Mouse (Mus musculus) ZHBTc4 (cell line): ENCODE measurements around the gene Hnrnpd.
A peak's percentile ranks its signal among the peaks of the same experiment; 100 is the strongest.

ENCODE experiments used
- DNase-seq: peaks from one replicate; pipeline ENCODE4 v3.0.0-alpha.2; 2011; ENCODE audit warnings: low read depth, low spot score

Hnrnpd gene

GRCm38 (mm10) chr5:99959960-99960359 lies 18.8 kb downstream of the Hnrnpd start:
- DNase-seq = peak; percentile 68

DNA sequence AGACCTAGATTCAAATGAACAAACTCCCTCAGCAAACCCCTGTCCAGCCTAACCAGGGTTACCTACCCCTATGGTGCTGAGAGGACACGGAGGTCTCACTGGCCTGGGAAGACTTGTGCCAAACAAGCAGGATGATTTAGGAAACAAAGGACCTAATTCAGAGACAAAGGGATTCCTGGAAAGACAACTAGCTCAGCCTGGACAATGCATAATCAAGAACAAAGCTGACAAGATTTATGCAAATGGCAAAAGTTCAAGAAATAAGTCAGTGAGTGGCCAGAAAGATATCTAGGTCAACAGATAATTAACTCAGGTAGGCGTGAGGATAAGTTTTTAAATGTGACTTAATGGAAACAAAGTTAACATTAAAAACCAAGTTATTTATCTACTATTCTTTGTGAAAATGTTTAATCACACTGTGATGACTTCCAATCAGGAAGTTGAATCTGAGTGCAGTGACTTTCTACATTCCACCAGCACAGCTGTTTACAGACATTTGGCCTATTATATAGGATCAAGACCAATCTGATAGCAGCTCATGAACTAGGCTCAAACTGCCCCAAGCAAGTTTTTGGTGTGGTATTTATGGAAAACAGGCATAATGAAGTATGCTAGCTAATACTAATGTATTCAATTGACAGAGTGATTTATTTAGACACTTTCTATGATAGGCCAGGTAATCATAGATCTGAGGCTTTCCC lies 19.4 kb downstream of the Hnrnpd start:
- peak; percentile 73 for DNase-seq

DNA sequence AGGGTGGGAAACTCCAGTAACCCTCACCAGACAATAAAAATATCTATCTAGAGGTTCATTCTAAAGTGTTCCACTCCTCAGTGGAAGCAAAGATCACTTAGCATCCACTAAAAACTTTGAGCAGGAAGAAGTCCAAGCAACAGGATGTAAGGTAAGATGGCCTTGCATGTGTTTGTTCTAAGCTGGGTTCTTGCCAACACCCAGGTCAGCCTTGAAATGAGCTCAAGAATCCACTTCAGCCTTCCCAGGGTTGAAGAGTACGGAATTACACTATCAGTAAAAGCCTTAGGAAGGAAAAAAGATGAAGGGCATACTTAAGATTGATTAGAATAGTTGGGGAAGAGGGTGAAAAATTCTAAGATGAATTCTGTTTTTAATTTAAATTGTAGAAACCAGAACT lies 20.1 kb downstream of the Hnrnpd start:
- no peak for DNase-seq

- DNase-seq = no peak
Measured at GRCm38 (mm10) chr5:99953883-99954282, 24.9 kb downstream of the Hnrnpd start.

DNA sequence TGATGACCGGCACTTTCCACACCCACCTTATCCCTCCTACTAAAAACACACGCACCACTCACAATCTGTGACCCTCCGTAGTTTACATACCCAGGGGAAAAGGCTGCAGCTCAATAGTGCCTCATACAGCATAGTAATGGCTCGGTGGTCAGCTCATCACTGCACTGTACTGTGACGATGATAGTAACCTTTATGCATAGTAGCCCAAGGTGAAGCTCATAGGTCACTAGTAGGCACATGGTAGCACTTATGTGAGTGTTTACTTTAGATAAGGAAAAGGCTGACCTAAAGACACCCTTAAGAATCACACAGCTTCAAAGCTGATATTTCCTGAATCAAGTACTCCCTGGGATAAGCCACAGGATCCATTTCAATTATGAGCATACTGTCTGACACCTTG lies 26.2 kb downstream of the Hnrnpd start:
- DNase-seq = no peak

- peak; percentile 59 for DNase-seq
Measured at GRCm38 (mm10) chr5:99941776-99942502, 36.8 kb downstream of the Hnrnpd start.

GRCm38 (mm10) chr5:99941273-99941672 lies 37.5 kb downstream of the Hnrnpd start:
- no peak for DNase-seq

- no peak for DNase-seq
Measured at GRCm38 (mm10) chr5:99939440-99939839, 39.3 kb downstream of the Hnrnpd start.

DNA sequence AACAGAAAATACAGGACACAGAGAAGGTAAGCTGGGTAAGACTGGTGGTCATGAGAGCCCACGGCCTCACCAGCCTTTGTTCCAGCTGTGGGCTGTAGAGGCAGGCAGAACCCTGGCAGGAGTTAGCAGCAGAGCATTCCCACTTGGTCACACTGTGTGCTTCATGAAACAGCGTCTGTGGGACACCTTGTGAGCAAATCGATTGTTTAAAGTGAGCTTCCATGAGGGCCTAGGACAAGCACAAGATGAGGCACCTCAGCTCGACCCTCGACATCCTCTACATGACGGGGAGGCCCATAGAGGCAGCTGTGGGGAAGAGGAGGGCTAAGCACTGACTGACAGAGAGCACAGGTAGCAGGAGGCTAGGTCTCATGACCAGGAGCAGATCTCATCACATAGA lies 46.8 kb downstream of the Hnrnpd start:
- no peak for DNase-seq

- peak; percentile 80 for DNase-seq
Measured at GRCm38 (mm10) chr5:99927951-99928350, 50.8 kb downstream of the Hnrnpd start.

DNA sequence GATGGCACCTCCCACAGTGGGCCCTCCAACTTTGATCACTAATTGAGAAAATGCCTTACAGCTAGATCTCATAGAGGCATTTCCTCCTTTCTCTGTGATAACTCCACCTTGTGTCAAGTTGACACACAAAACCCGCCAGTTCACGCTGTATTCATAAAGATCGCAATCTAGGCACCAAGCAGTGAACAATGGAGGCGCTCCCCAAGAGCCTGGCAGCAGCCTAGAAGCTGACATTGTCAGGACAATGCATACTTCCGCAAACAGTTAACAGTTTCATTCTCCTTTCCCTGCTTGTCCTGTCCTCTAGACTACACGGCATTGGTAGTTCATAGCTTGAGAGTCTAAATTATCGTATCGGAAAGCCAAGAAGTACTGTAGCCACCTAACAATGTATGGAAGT lies 56.7 kb downstream of the Hnrnpd start:
- DNase-seq = peak; percentile 74

GRCm38 (mm10) chr5:99915494-99915893 lies 63.2 kb downstream of the Hnrnpd start:
- no peak for DNase-seq

DNA sequence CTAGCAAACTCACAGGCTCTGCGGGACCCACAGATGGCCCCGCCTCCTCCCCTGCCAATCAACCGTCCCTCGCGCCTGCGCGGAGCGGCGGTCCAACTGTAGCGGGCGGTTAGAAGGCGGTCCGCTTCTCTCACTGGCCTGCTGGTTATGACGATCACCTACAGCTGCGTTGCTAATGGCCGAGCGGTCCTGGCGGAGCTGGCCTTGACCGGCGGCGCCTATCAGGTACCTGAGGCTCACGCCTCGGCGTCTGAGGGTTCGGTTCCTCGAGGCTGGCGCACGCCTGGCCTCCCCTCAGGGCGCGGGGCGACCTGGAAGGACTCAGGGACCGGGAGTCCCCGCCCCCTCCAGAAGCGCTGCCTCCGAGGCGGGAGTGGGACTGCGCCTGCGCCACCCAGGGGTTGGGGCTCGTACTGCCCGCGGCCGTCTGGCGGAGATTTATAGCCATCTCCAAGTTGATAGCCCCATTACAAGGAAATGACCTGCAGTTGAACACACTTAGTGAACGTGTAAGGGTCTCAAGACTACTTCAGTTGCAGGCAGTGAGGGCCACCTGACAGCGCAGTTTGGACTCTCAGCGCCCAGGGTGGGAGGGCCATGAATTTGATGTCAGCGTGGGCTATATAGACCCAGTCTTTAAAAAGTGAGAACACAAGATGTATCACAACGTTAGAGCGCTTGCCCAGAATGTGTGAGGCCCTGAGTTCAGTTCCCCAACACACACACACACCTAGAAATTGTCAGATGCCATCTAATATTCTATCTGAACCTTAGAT lies 72.4 kb downstream of the Hnrnpd start, which contains the start of gene Vamp9:
TSS of gene Vamp9 (plus strand) at position 74 of the 776 bp plus-strand sequence.
- DNase-seq = peak; percentile 98
